Mouse (Mus musculus): ENCODE results near the gene Olfr1118. TPM values are rescaled to one million over a fixed set of nuclear protein-coding genes. Genes with fewer than 3 reads are reported as not detected.
"Not testable (repeated sequence)": the region's sequence is repeated elsewhere in the genome, so short reads cannot be mapped to it uniquely, and the experiment has no call there.

Gene Olfr1118
- not detected for total RNA-seq (2021)
- long read RNA-seq, experiment 1 = 0 reads
- long read RNA-seq, experiment 2 = 0 reads

GRCm38 (mm10) chr2:87307281-87307680 is at the start of gene Olfr1118:
TSS of gene Olfr1118 (plus strand) at chr2:87307581.
- intact Hi-C loops (cut with DNase I; ENCODE audit: low total_unique reads) = no loop called here

GRCm38 (mm10) chr2:87267234-87267633 is 40.1 kb upstream of the Olfr1118 start, which contains the start of gene Olfr1116:
TSS of gene Olfr1116 (plus strand) at chr2:87267534.
- intact Hi-C loops (cut with DNase I; ENCODE audit: low total_unique reads) = no loop called here
- DNase-seq = no peak

More at GRCm38 (mm10) chr2:87307281-87307680, at the start of gene Olfr1118:
- no peak for DNase-seq

- not testable (repeated sequence) for DNase-seq
These were observed 13.4 kb upstream of the Olfr1118 start for GRCm38 (mm10) chr2:87293977-87294376.

GRCm38 (mm10) chr2:87354515-87354914 is 47.1 kb downstream of the Olfr1118 start, which contains the start of gene Olfr1120:
TSS of gene Olfr1120 (plus strand) at chr2:87354815.
- intact Hi-C loops (cut with DNase I; ENCODE audit: low total_unique reads) = no loop called here
- no peak for DNase-seq

More at GRCm38 (mm10) chr2:87293977-87294376, 13.4 kb upstream of the Olfr1118 start:
- intact Hi-C loops (cut with DNase I; ENCODE audit: low total_unique reads) = not testable (repeated sequence)

GRCm38 (mm10) chr2:87360121-87360520 is 52.7 kb downstream of the Olfr1118 start:
- DNase-seq; intact Hi-C loops (cut with DNase I; ENCODE audit: low total_unique reads): not testable (repeated sequence)

Other genes starting within 250 kb of the Olfr1118 start
- not detected for gene Olfr1107, start 231.8 kb upstream of the Olfr1118 start, total RNA-seq (2021)
- not detected for gene Olfr1109, start 211.6 kb upstream of the Olfr1118 start, total RNA-seq (2021)
- not detected for gene Olfr259, start 193.0 kb upstream of the Olfr1118 start, total RNA-seq (2021)
- not detected for gene Olfr1110, start 167.3 kb upstream of the Olfr1118 start, total RNA-seq (2021)
- gene Olfr1111, start 155.0 kb upstream of the Olfr1118 start, total RNA-seq (2021) = not detected
- gene Olfr1112, start 119.8 kb upstream of the Olfr1118 start, total RNA-seq (2021) = not detected
- gene Olfr1113, start 98.6 kb upstream of the Olfr1118 start, total RNA-seq (2021) = not detected
- not detected for gene Olfr1115, start 59.6 kb upstream of the Olfr1118 start, total RNA-seq (2021)
- gene Olfr1116, start 40.0 kb upstream of the Olfr1118 start, total RNA-seq (2021) = not detected
- not detected for gene Olfr1120, start 47.2 kb downstream of the Olfr1118 start, total RNA-seq (2021)
- gene Olfr1121, start 62.3 kb downstream of the Olfr1118 start, total RNA-seq (2021) = not detected
- gene Olfr1122, start 78.3 kb downstream of the Olfr1118 start, total RNA-seq (2021) = not detected
- not detected for gene Olfr1123, start 109.1 kb downstream of the Olfr1118 start, total RNA-seq (2021)
- not detected for gene Olfr1124, start 122.7 kb downstream of the Olfr1118 start, total RNA-seq (2021)
- gene Olfr1126, start 146.4 kb downstream of the Olfr1118 start, total RNA-seq (2021) = not detected
- not detected for gene Pramel7, start 189.5 kb downstream of the Olfr1118 start, total RNA-seq (2021)
- gene Pramel6, start 199.0 kb downstream of the Olfr1118 start, total RNA-seq (2021) = not detected
- gene Olfr153, start 224.2 kb downstream of the Olfr1118 start, total RNA-seq (2021) = not detected
- not detected for gene Olfr1128, start 238.0 kb downstream of the Olfr1118 start, total RNA-seq (2021)

All from gastrocnemius, postnatal 14 days (tissue).